Mouse (Mus musculus): Measurements from ENCODE around the gene Bbx.

DNA sequence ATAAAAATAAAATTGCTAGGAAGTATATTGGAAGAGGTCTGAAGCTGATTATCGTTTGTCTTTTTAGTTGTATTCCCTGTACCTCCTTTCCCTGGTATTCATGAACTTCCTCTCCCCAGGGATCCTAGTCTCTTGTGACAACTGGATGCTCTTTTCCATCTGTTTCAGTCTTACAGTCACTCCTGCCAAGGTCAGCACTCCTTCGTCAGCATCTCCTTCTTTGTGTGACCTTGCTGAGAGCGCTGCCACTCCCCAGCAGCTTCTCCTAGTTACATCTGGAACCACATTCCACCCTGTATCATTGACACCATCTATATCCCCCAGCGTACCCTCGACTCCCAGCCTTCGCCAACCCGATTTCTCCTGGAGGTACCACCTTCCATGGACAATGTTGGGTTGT, 49.7 kb upstream of the Bbx start:
- no peak for TF ChIP-seq CTCF (IDR thresholded peaks at IDR 0.05; ENCODE audit: low read depth)
- no peak for TF ChIP-seq EP300 (IDR thresholded peaks at IDR 0.05; ENCODE audit: low read depth)

All from liver, embryonic 14.5 days (tissue).